Mouse (Mus musculus): Measurements from ENCODE around the gene Zfp777. TPM values are rescaled to one million over a fixed set of nuclear protein-coding genes. Genes with fewer than 3 reads are reported as not detected.
A peak's percentile ranks its signal among the peaks of the same experiment; 100 is the strongest.

Zfp777 gene
- polyA plus RNA-seq, 1 experiment, result 5.2 TPM

DNA sequence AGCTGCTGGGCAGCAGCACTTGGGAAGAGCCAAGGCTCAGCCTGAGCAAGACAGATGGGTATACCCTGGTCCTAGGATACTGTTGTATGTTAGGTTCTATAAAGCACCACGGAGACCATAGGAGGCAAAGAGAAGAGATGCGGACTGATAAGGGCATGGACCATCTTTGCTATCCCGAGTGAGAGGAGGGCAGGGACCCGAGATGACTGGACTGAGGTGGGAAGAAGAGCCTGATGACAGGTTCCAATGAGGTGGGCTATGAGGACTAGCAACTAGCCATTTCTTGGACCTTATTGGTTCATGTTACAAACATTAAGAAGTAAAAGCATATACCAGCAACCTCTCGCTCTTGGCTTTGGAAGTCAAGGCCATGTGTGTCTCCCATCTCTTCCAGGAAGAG lies 32.3 kb upstream of the Zfp777 start:
- Histone ChIP-seq H3K4me3 (ENCODE audit: control insufficient read depth, low read depth, low read length) (no peak overlapping the region), H3K4me1 (ENCODE audit: control insufficient read depth, insufficient read depth, low read length) (peaks cover 6% of the 10 kb centered on the region), H3K27ac (ENCODE audit: control insufficient read depth, insufficient read depth, low read depth, low read length) (no peak overlapping the region), H3K36me3 (ENCODE audit: control insufficient read depth, insufficient read depth, low read length) (peaks cover 14% of the 10 kb centered on the region), H3K27me3 (ENCODE audit: control insufficient read depth, insufficient read depth, low read length) (no peaks in the 10 kb centered on the region)
- no peak for TF ChIP-seq CTCF (IDR thresholded peaks at IDR 0.05; ENCODE audit: control insufficient read depth, insufficient read depth, insufficient replicate concordance, low read depth, low read length)
- TF ChIP-seq POLR2A (IDR thresholded peaks at IDR 0.05; ENCODE audit: control insufficient read depth, low read depth, low read length), result no peak

DNA sequence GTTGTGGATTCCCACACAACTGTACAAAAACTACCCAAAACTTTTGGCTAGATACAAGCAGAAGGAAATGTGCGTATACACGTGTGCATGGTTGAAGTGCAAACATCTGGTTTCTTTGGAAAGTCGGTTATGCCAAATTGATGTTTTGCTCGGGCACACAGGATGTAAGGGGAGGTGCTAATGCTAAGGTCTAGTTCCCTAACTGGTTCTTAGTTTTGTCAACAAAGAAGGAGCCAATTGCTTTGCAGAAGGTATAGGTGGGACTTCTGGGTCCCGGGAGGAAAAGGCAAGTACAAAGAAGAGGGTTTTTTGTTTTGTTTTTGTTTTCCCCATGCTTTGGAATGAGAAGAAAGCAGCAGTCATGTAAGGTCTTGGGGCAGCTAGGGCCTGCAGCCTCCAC lies 24.6 kb upstream of the Zfp777 start:
- TF ChIP-seq CTCF (IDR thresholded peaks at IDR 0.05; ENCODE audit: control insufficient read depth, insufficient read depth, insufficient replicate concordance, low read depth, low read length) (no peak), POLR2A (IDR thresholded peaks at IDR 0.05; ENCODE audit: control insufficient read depth, low read depth, low read length) (no peak)
- H3K4me3 ChIP-seq (ENCODE audit: control insufficient read depth, low read depth, low read length), result no peak overlapping the region
- no peaks in the 10 kb centered on the region for H3K27me3 ChIP-seq (ENCODE audit: control insufficient read depth, insufficient read depth, low read length)
- H3K27ac ChIP-seq (ENCODE audit: control insufficient read depth, insufficient read depth, low read depth, low read length), result no peak overlapping the region
- H3K36me3 ChIP-seq (ENCODE audit: control insufficient read depth, insufficient read depth, low read length), result peaks cover 3% of the 10 kb centered on the region
- no peaks in the 10 kb centered on the region for H3K4me1 ChIP-seq (ENCODE audit: control insufficient read depth, insufficient read depth, low read length)

DNA sequence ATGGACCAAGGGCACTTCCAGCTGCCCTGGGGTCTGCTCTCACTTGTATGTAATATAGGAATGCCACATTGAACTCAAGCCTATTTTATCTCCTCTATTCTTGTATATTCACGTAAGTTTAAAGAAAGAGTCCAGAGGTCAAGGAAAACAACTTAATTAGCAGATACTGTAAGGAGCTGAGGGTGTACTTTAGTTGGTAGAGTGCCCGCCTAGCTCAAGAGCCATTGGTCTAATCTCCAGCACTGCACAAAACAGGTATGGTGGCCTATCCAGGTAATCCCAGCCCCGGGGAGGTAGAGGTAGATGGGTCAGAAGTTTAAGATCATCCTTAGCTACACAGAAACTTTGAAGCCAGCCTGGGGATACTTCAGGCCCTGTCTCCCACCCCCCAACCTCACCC lies 18.8 kb upstream of the Zfp777 start:
- H3K4me1 ChIP-seq (ENCODE audit: control insufficient read depth, insufficient read depth, low read length), result no peaks in the 10 kb centered on the region; the same call in 1 of the 2 replicates
- H3K27ac ChIP-seq (ENCODE audit: control insufficient read depth, insufficient read depth, low read depth, low read length), result no peak overlapping the region
- H3K4me3 ChIP-seq (ENCODE audit: control insufficient read depth, low read depth, low read length), result no peak overlapping the region
- H3K27me3 ChIP-seq (ENCODE audit: control insufficient read depth, insufficient read depth, low read length), result no peaks in the 10 kb centered on the region
- TF ChIP-seq CTCF (IDR thresholded peaks at IDR 0.05; ENCODE audit: control insufficient read depth, insufficient read depth, insufficient replicate concordance, low read depth, low read length) (no peak), POLR2A (IDR thresholded peaks at IDR 0.05; ENCODE audit: control insufficient read depth, low read depth, low read length) (no peak)
- H3K36me3 ChIP-seq (ENCODE audit: control insufficient read depth, insufficient read depth, low read length), result peaks cover 1% of the 10 kb centered on the region; the same call in 1 of the 2 replicates

DNA sequence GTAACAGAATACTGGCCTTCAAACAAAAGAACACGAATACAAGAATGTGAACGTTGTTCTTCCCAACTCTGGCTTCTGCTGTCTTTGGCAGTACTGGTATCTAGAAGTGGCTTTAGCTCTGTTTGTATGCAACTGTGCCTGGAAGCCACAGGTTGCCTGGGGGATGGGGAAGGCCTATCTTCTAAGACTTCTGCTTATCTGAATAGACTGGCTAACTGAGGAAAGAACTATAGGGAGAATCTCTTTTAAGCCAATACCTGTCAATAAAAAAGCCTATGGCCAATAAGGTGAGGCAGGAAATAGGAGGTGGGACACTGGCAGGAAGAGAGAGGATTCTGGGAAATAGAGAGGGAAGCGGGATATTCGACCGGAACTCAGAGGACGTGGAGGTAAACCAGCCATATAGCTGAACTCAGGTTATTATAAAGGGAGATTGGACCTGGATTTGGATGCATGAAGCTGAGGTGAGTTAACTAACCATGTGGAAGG lies 16.9 kb upstream of the Zfp777 start:
- Histone ChIP-seq H3K4me1 (ENCODE audit: control insufficient read depth, insufficient read depth, low read length) (no peaks in the 10 kb centered on the region; the same call in 1 of the 2 replicates), H3K4me3 (ENCODE audit: control insufficient read depth, low read depth, low read length) (no peak overlapping the region)

DNA sequence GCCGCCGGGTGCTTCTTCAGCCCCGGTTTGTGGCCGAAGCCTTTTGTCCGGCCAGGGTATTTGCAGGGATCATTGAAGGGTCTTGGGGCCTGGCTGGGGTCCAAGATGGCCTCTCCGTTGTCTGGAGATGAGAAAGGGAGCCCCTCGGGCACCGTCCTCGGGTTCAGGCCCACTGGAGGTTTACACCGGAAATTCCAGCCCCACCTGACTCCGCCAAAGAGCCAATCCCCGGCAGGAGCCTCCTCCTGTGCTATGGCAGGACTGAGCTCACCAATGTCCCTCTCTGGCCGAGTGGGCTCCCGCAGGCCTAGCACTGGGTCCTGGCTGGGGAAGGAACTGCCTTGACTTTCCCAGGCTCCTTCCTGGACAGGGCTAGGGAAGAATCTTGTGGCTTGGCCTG lies 15.7 kb upstream of the Zfp777 start:
- Histone ChIP-seq H3K27me3 (ENCODE audit: control insufficient read depth, insufficient read depth, low read length) (no peaks in the 10 kb centered on the region), H3K4me3 (ENCODE audit: control insufficient read depth, low read depth, low read length) (peak overlapping the region; percentile 30; the same call in 1 of the 2 replicates), H3K36me3 (ENCODE audit: control insufficient read depth, insufficient read depth, low read length) (peaks cover 1% of the 10 kb centered on the region; the same call in 1 of the 2 replicates), H3K4me1 (ENCODE audit: control insufficient read depth, insufficient read depth, low read length) (no peaks in the 10 kb centered on the region; the same call in 1 of the 2 replicates), H3K27ac (ENCODE audit: control insufficient read depth, insufficient read depth, low read depth, low read length) (no peak overlapping the region)
- TF ChIP-seq POLR2A (IDR thresholded peaks at IDR 0.05; ENCODE audit: control insufficient read depth, low read depth, low read length) (no peak), CTCF (IDR thresholded peaks at IDR 0.05; ENCODE audit: control insufficient read depth, insufficient read depth, insufficient replicate concordance, low read depth, low read length) (no peak)

More for the DNA sequence above, 16.9 kb upstream of the Zfp777 start:
- TF ChIP-seq CTCF (IDR thresholded peaks at IDR 0.05; ENCODE audit: control insufficient read depth, insufficient read depth, insufficient replicate concordance, low read depth, low read length) (no peak), POLR2A (IDR thresholded peaks at IDR 0.05; ENCODE audit: control insufficient read depth, low read depth, low read length) (no peak)
- Histone ChIP-seq H3K27ac (ENCODE audit: control insufficient read depth, insufficient read depth, low read depth, low read length) (no peak overlapping the region), H3K27me3 (ENCODE audit: control insufficient read depth, insufficient read depth, low read length) (no peaks in the 10 kb centered on the region), H3K36me3 (ENCODE audit: control insufficient read depth, insufficient read depth, low read length) (peaks cover 1% of the 10 kb centered on the region; the same call in 1 of the 2 replicates)

DNA sequence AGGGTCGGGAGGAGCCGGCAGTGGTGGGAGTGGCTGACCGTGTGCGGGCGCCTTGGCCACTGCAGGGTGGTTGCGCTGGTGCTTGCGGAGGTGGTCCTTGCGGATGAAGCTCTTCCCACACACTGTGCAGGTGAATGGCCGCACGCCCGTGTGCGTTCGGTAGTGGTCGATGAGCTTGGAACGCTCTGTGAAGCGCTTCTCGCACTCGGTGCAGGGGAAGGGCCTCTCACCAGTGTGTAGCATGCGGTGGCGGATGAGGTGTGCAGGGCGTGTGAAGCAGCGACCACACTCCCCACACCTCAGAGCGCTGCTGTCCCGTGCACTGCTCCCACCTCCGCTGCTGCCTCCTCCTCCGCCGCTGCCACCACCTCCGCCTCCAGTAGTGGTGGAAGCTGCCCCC lies 15.2 kb upstream of the Zfp777 start:
- Histone ChIP-seq H3K4me1 (ENCODE audit: control insufficient read depth, insufficient read depth, low read length) (no peaks in the 10 kb centered on the region; the same call in 1 of the 2 replicates), H3K4me3 (ENCODE audit: control insufficient read depth, low read depth, low read length) (peak overlapping the region; percentile 30), H3K27ac (ENCODE audit: control insufficient read depth, insufficient read depth, low read depth, low read length) (no peak overlapping the region), H3K27me3 (ENCODE audit: control insufficient read depth, insufficient read depth, low read length) (no peaks in the 10 kb centered on the region), H3K36me3 (ENCODE audit: control insufficient read depth, insufficient read depth, low read length) (no peaks in the 10 kb centered on the region; the same call in 1 of the 2 replicates)
- TF ChIP-seq POLR2A (IDR thresholded peaks at IDR 0.05; ENCODE audit: control insufficient read depth, low read depth, low read length) (no peak), CTCF (IDR thresholded peaks at IDR 0.05; ENCODE audit: control insufficient read depth, insufficient read depth, insufficient replicate concordance, low read depth, low read length) (no peak)

DNA sequence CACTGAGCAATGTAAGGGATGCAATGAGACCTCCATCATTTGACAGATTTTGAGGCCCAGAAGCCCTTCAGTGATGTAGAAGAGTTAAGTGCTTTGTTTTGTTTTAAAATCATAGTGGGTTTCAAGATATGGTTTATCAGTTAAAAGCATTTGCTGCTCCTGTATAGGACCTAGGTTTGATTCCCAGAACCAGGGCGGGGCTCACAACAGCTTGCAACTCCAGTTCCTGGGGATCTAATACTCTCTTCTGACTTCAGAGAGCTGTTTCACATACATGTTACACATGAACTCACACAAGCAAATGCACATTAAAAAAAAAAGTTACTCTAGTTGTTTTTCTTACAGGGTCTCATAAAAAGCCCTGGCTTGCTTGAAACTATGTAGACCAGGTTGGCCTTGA lies 12.2 kb upstream of the Zfp777 start:
- H3K27ac ChIP-seq (ENCODE audit: control insufficient read depth, insufficient read depth, low read depth, low read length), result no peak overlapping the region
- no peak for TF ChIP-seq POLR2A (IDR thresholded peaks at IDR 0.05; ENCODE audit: control insufficient read depth, low read depth, low read length)
- no peak for TF ChIP-seq CTCF (IDR thresholded peaks at IDR 0.05; ENCODE audit: control insufficient read depth, insufficient read depth, insufficient replicate concordance, low read depth, low read length)
- H3K4me3 ChIP-seq (ENCODE audit: control insufficient read depth, low read depth, low read length), result no peak overlapping the region
- no peaks in the 10 kb centered on the region for H3K27me3 ChIP-seq (ENCODE audit: control insufficient read depth, insufficient read depth, low read length)
- H3K4me1 ChIP-seq (ENCODE audit: control insufficient read depth, insufficient read depth, low read length), result no peaks in the 10 kb centered on the region; the same call in 1 of the 2 replicates
- H3K36me3 ChIP-seq (ENCODE audit: control insufficient read depth, insufficient read depth, low read length), result no peaks in the 10 kb centered on the region; the same call in 1 of the 2 replicates
